Mouse (Mus musculus): ENCODE measurements around the gene Mier2. TPM values are rescaled to one million over a fixed set of nuclear protein-coding genes. Genes with fewer than 3 reads are reported as not detected.

Mier2 gene
- total RNA-seq, 1 experiment = 58.5 TPM

DNA sequence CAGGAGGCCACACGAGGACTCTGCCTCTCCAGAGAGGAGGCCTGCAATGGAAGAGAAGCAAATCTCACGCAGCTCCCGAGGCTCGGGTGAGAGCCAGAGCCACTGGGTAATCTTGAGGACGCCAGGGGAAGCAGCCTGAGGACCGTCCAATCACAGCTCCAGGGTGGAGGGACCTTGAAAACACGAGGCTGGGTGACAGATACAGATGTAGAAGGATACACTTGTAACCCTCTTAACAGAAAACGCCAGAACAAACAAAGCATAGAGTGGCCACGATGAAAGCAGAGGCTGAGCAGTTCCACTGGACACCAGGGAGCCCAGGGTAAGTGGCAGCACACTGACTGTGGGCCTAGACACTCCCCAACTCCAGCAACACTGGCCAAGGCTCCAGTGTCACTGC lies 4.6 kb downstream of the Mier2 start:
- peaks cover 0 to 13% of the 10 kb centered on the region in 2 experiments; a peak in 1 of 4 replicates for H3K4me1 ChIP-seq (ENCODE audit: control insufficient read depth in 2 of 2, insufficient read depth in 2 of 2, low read length in 2 of 2, poor library complexity in 1 of 2)
- H3K36me3 ChIP-seq (ENCODE audit: control insufficient read depth, insufficient read depth, low read length, poor library complexity, severe bottlenecking) = peaks cover 45% of the 10 kb centered on the region
- in situ Hi-C loops (cut with MboI; ENCODE audit: low sequenced_read_pairs in 2 of 2, unreplicated experiment in 2 of 2) = no loop called here
- H3K9me3 ChIP-seq (ENCODE audit: control insufficient read depth, insufficient read depth, low read depth, low read length) = no peaks in the 10 kb centered on the region
- no peak overlapping the region for H3K27ac ChIP-seq (ENCODE audit: insufficient read depth, low read depth, low read length, poor library complexity, severe bottlenecking)
- TF ChIP-seq ZC3H11A (IDR thresholded peaks at IDR 0.05; ENCODE audit: borderline replicate concordance, low read depth, low read length) (no peak), CHD2 (IDR thresholded peaks at IDR 0.05; ENCODE audit: low read depth, low read length) (no peak), ZNF384 (IDR thresholded peaks at IDR 0.05; ENCODE audit: low read depth, low read length) (no peak), HCFC1 (IDR thresholded peaks at IDR 0.05; ENCODE audit: borderline replicate concordance, insufficient read depth, low read length) (no peak)
- H3K9ac ChIP-seq (ENCODE audit: insufficient read depth, low read depth, low read length, poor library complexity, severe bottlenecking) = no peak overlapping the region
- no peak overlapping the region for H3K4me3 ChIP-seq (ENCODE audit: insufficient read depth in 1 of 2, low read depth in 1 of 2, low read length in 2 of 2, poor library complexity in 1 of 2, severe bottlenecking in 1 of 2)
- no peak for DNase-seq (ENCODE audit: low read depth, low spot score)

GRCm38 (mm10) chr10:79548971-79549723 lies 5.9 kb downstream of the Mier2 start:
- Histone ChIP-seq H3K4me3 (ENCODE audit: insufficient read depth in 1 of 2, low read depth in 1 of 2, low read length in 2 of 2, poor library complexity in 1 of 2, severe bottlenecking in 1 of 2) (no peak overlapping the region), H3K9me3 (ENCODE audit: control insufficient read depth, insufficient read depth, low read depth, low read length) (no peaks in the 10 kb centered on the region), H3K4me1 (ENCODE audit: control insufficient read depth in 2 of 2, insufficient read depth in 2 of 2, low read length in 2 of 2, poor library complexity in 1 of 2) (peaks cover 0 to 13% of the 10 kb centered on the region in 2 experiments; a peak in 1 of 4 replicates), H3K27ac (ENCODE audit: insufficient read depth, low read depth, low read length, poor library complexity, severe bottlenecking) (no peak overlapping the region), H3K9ac (ENCODE audit: insufficient read depth, low read depth, low read length, poor library complexity, severe bottlenecking) (no peak overlapping the region), H3K36me3 (ENCODE audit: control insufficient read depth, insufficient read depth, low read length, poor library complexity, severe bottlenecking) (peaks cover 57% of the 10 kb centered on the region)
- in situ Hi-C loops (cut with MboI; ENCODE audit: low sequenced_read_pairs in 2 of 2, unreplicated experiment in 2 of 2) = no loop called here
- TF ChIP-seq HCFC1 (IDR thresholded peaks at IDR 0.05; ENCODE audit: borderline replicate concordance, insufficient read depth, low read length) (no peak), MAFK (IDR thresholded peaks at IDR 0.05; ENCODE audit: insufficient read depth, low read depth, low read length) (no peak), ZC3H11A (IDR thresholded peaks at IDR 0.05; ENCODE audit: borderline replicate concordance, low read depth, low read length) (no peak)
- no peak for DNase-seq (ENCODE audit: low read depth, low spot score)

DNA sequence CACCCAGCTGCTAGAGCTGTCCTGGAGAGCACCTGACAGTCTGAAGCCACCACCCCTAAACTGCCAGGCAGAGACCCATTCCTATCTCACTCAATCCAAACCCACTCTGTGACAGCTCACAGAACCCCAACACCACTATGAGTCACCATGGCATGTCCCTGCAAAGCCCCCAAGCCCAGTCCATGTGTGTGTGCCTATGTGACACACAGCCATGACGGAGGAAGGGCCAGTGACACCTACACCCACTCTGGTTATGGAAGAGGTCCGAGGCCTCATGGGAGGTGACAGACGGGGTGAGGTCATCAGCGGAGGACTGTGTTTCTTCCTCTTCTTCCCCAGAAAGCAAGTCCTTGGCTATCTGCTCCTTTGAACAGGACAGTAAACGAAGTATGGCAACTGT lies 6.5 kb downstream of the Mier2 start:
- no peak overlapping the region for H3K9ac ChIP-seq (ENCODE audit: insufficient read depth, low read depth, low read length, poor library complexity, severe bottlenecking)
- H3K9me3 ChIP-seq (ENCODE audit: control insufficient read depth, insufficient read depth, low read depth, low read length) = no peaks in the 10 kb centered on the region
- peaks cover 0 to 9% of the 10 kb centered on the region in 2 experiments; a peak in 1 of 4 replicates for H3K4me1 ChIP-seq (ENCODE audit: control insufficient read depth in 2 of 2, insufficient read depth in 2 of 2, low read length in 2 of 2, poor library complexity in 1 of 2)
- TF ChIP-seq ZNF384 (IDR thresholded peaks at IDR 0.05; ENCODE audit: low read depth, low read length) (no peak), MAFK (IDR thresholded peaks at IDR 0.05; ENCODE audit: insufficient read depth, low read depth, low read length) (no peak), HCFC1 (IDR thresholded peaks at IDR 0.05; ENCODE audit: borderline replicate concordance, insufficient read depth, low read length) (no peak)
- DNase-seq (ENCODE audit: low read depth, low spot score) = no peak
- in situ Hi-C loops (cut with MboI; ENCODE audit: low sequenced_read_pairs in 2 of 2, unreplicated experiment in 2 of 2) = no loop called here
- no peak overlapping the region for H3K4me3 ChIP-seq (ENCODE audit: insufficient read depth in 1 of 2, low read depth in 1 of 2, low read length in 2 of 2, poor library complexity in 1 of 2, severe bottlenecking in 1 of 2)
- peaks cover 63% of the 10 kb centered on the region for H3K36me3 ChIP-seq (ENCODE audit: control insufficient read depth, insufficient read depth, low read length, poor library complexity, severe bottlenecking)
- no peak overlapping the region for H3K27ac ChIP-seq (ENCODE audit: insufficient read depth, low read depth, low read length, poor library complexity, severe bottlenecking)

GRCm38 (mm10) chr10:79547148-79547675 lies 7.8 kb downstream of the Mier2 start:
- TF ChIP-seq ZC3H11A (IDR thresholded peaks at IDR 0.05; ENCODE audit: borderline replicate concordance, low read depth, low read length) (no peak), CHD2 (IDR thresholded peaks at IDR 0.05; ENCODE audit: low read depth, low read length) (no peak), HCFC1 (IDR thresholded peaks at IDR 0.05; ENCODE audit: borderline replicate concordance, insufficient read depth, low read length) (no peak)
- no peak overlapping the region for H3K9ac ChIP-seq (ENCODE audit: insufficient read depth, low read depth, low read length, poor library complexity, severe bottlenecking)
- H3K4me1 ChIP-seq (ENCODE audit: control insufficient read depth in 2 of 2, insufficient read depth in 2 of 2, low read length in 2 of 2, poor library complexity in 1 of 2) = peaks cover 0 to under 1% of the 10 kb centered on the region in 2 experiments; a peak in 1 of 4 replicates
- H3K4me3 ChIP-seq (ENCODE audit: insufficient read depth in 1 of 2, low read depth in 1 of 2, low read length in 2 of 2, poor library complexity in 1 of 2, severe bottlenecking in 1 of 2) = no peak overlapping the region
- in situ Hi-C loops (cut with MboI; ENCODE audit: low sequenced_read_pairs in 2 of 2, unreplicated experiment in 2 of 2) = no loop called here
- no peak for DNase-seq (ENCODE audit: low read depth, low spot score)
- no peak overlapping the region for H3K27ac ChIP-seq (ENCODE audit: insufficient read depth, low read depth, low read length, poor library complexity, severe bottlenecking)
- no peaks in the 10 kb centered on the region for H3K9me3 ChIP-seq (ENCODE audit: control insufficient read depth, insufficient read depth, low read depth, low read length)
- peaks cover 76% of the 10 kb centered on the region for H3K36me3 ChIP-seq (ENCODE audit: control insufficient read depth, insufficient read depth, low read length, poor library complexity, severe bottlenecking)

All from ES-E14 (cell line).